ENCODE assay signal across 12 mouse cellular contexts in the genomic region with DNA sequence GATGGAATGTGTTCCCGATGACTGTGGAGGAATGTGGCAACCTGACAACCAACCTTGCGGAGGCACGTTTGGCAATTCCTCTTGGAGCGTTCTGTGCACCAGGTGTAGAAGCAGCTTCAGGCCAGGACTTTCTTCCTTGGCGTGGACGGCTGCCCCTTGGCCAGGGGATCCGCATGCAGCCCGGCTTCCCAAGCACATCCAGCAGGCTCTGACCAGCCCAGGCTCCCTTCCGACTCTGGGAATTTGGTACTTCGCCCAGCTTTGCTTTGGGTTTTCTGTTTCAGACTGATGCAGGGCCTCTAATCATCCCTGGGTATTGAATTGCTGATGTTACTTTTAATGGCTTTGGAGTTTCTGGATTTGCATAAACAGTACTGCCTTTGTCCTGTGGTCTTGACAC. TPM values are rescaled to one million over a fixed set of nuclear protein-coding genes. Genes with fewer than 3 reads are reported as not detected.
DNase-seq lines count a peak whose midpoint lies in the region; ATAC-seq and TF ChIP-seq lines count a peak whose summit lies in the region.
"Had no signal": no experiment of that assay in that cellular context is flagged by ENCODE, and none has a peak within 500 bp of the region (broad histone marks: within the 10 kb centered on the region; RNA-seq: fewer than 3 reads in every experiment).

No protein-coding gene starts in this region.

- no peaks in the 10 kb centered on the region for H3K36me3 ChIP-seq in forebrain, embryonic 13.5 days (ENCODE audit: poor library complexity, severe bottlenecking)
- H3K36me3 ChIP-seq in forebrain, embryonic 10.5 days (replicated peaks), result no peaks in the 10 kb centered on the region
- no peaks in the 10 kb centered on the region for H3K36me3 ChIP-seq in ES-E14 (ENCODE audit: control insufficient read depth, insufficient read depth, low read length, poor library complexity, severe bottlenecking)
- H3K36me3 ChIP-seq in midbrain, embryonic 10.5 days, result no peaks in the 10 kb centered on the region

- intact Hi-C loops in gastrocnemius, adult 2 months (cut with DNase I), result no loop called here

- no peak overlapping the region for H3K4me2 ChIP-seq in forebrain, embryonic 13.5 days
- H3K4me2 ChIP-seq: limb, embryonic 13.5 days had no signal

- no peak for DNase-seq in forebrain, embryonic 10.5 days (ENCODE audit: extremely low spot score, low spot score)
- DNase-seq in ES-E14 (ENCODE audit: low read depth, low spot score), result peak; percentile 21
- peak; percentile 77 for DNase-seq in gastrocnemius, adult 2 months
- peak; percentile 26 for DNase-seq in layer of hippocampus, adult 9-11 months
- DNase-seq in ovary, postnatal 14 days (ENCODE audit: low spot score), result no peak
- DNase-seq in spleen, postnatal 4 days (ENCODE audit: low spot score in 2 of 2), result no peak
- no peak for DNase-seq in midbrain, embryonic 10.5 days (ENCODE audit: low spot score)
- DNase-seq: cerebellum, adult 9-11 months; kidney, adult 8-10 months; lung, postnatal 4 days had no signal

- peaks cover 3% of the 10 kb centered on the region; the same call in 1 of the 2 replicates for H3K4me1 ChIP-seq in forebrain, embryonic 13.5 days
- peaks cover 8% of the 10 kb centered on the region; the same call in 1 of the 2 replicates for H3K4me1 ChIP-seq in forebrain, embryonic 10.5 days
- H3K4me1 ChIP-seq in ES-E14 (ENCODE audit: control insufficient read depth in 2 of 2, insufficient read depth in 2 of 2, low read length in 2 of 2, poor library complexity in 1 of 2), result peaks cover 0 to 1% of the 10 kb centered on the region in 2 experiments; a peak in 1 of 4 replicates
- H3K4me1 ChIP-seq in midbrain, embryonic 10.5 days, result peaks cover 12% of the 10 kb centered on the region

- no peaks in the 10 kb centered on the region for H3K27me3 ChIP-seq in forebrain, embryonic 13.5 days
- no peaks in the 10 kb centered on the region for H3K27me3 ChIP-seq in forebrain, embryonic 10.5 days (ENCODE audit: poor library complexity, severe bottlenecking)
- H3K27me3 ChIP-seq in midbrain, embryonic 10.5 days (ENCODE audit: low read depth, poor library complexity, severe bottlenecking), result no peaks in the 10 kb centered on the region
- H3K27me3 ChIP-seq: limb, embryonic 13.5 days had no signal

- 0 out of 2 replicates have a peak, but pooled peaks cover 6% of the 10 kb centered on the region for H3K9me3 ChIP-seq in forebrain, embryonic 13.5 days (replicated peaks)
- peaks cover 8% of the 10 kb centered on the region; the same call in 1 of the 2 replicates for H3K9me3 ChIP-seq in forebrain, embryonic 10.5 days
- peaks cover 1% of the 10 kb centered on the region; the same call in 1 of the 2 replicates for H3K9me3 ChIP-seq in ES-E14 (ENCODE audit: control insufficient read depth, insufficient read depth, low read depth, low read length)
- H3K9me3 ChIP-seq in midbrain, embryonic 10.5 days (replicated peaks), result peaks cover 6% of the 10 kb centered on the region

- no peak for TF ChIP-seq CTCF in gastrocnemius, adult 2 months (IDR thresholded peaks at IDR 0.05)

- 81% methylated on average over 10 of the region's 10 CpGs for WGBS in forebrain, embryonic 13.5 days
- 89% methylated on average over 10 of the region's 10 CpGs for WGBS in forebrain, embryonic 10.5 days
- WGBS in midbrain, embryonic 10.5 days, result 86% methylated on average over 10 of the region's 10 CpGs

- in situ Hi-C loops in ES-E14 (cut with MboI; ENCODE audit: low sequenced_read_pairs in 2 of 2, unreplicated experiment in 2 of 2), result no loop called here

- ATAC-seq in forebrain, embryonic 13.5 days, result peak; percentile 53

- no peak overlapping the region for H3K27ac ChIP-seq in forebrain, embryonic 13.5 days
- no peak overlapping the region for H3K27ac ChIP-seq in forebrain, embryonic 10.5 days
- no peak overlapping the region for H3K27ac ChIP-seq in ES-E14 (ENCODE audit: insufficient read depth, low read depth, low read length, poor library complexity, severe bottlenecking)
- H3K27ac ChIP-seq in gastrocnemius, adult 2 months, result no peak overlapping the region; the same call in 1 of the 2 replicates
- no peak overlapping the region for H3K27ac ChIP-seq in midbrain, embryonic 10.5 days (replicated peaks)
- H3K27ac ChIP-seq: limb, embryonic 13.5 days had no signal

- H3K4me3 ChIP-seq in forebrain, embryonic 13.5 days, result no peak overlapping the region
- no peak overlapping the region for H3K4me3 ChIP-seq in forebrain, embryonic 10.5 days
- no peak overlapping the region for H3K4me3 ChIP-seq in ES-E14 (ENCODE audit: insufficient read depth in 1 of 2, low read depth in 1 of 2, low read length in 2 of 2, poor library complexity in 1 of 2, severe bottlenecking in 1 of 2)
- no peak overlapping the region for H3K4me3 ChIP-seq in gastrocnemius, adult 2 months
- H3K4me3 ChIP-seq in midbrain, embryonic 10.5 days, result no peak overlapping the region
- H3K4me3 ChIP-seq: limb, embryonic 13.5 days had no signal

- no peak overlapping the region for H3K9ac ChIP-seq in forebrain, embryonic 13.5 days
- no peak overlapping the region for H3K9ac ChIP-seq in ES-E14 (ENCODE audit: insufficient read depth, low read depth, low read length, poor library complexity, severe bottlenecking)
- H3K9ac ChIP-seq: limb, embryonic 13.5 days had no signal

TF ChIP-seq in ES-E14, 5 proteins besides CTCF, POLR2A, EP300 and RAD21:
- TF ChIP-seq CHD2 (IDR thresholded peaks at IDR 0.05; ENCODE audit: low read depth, low read length), result no peak

RNA-seq across cellular contexts. Expression of a gene that starts 14.8 kb away (rescaled TPM):
- polyA plus RNA-seq in forebrain, embryonic 13.5 days (2015; fragmentation: Nextera tagmentation; extraction: Ambion mirVana), result 1.3 and 1.5 TPM in 2 replicates
- polyA plus RNA-seq in forebrain, embryonic 10.5 days (2016; fragmentation: Nextera tagmentation; extraction: Ambion mirVana), result 1.2 and 1.5 TPM in 2 replicates
- total RNA-seq in ES-E14 (2012; rRNA removed), result 0.13 and 0.16 TPM in 2 replicates
- 1 to 10 TPM; 1.6 to 2.5 TPM for total RNA-seq in gastrocnemius, adult 2 months (2021)
- polyA plus RNA-seq in midbrain, embryonic 10.5 days (2016; fragmentation: Nextera tagmentation; extraction: Ambion mirVana), result 1.7 and 1.8 TPM in 2 replicates

RNA-seq across cellular contexts. Expression of a gene that starts 28.0 kb away (rescaled TPM):
- polyA plus RNA-seq in forebrain, embryonic 13.5 days (2015; fragmentation: Nextera tagmentation; extraction: Ambion mirVana), result 54.2 and 57.2 TPM in 2 replicates
- 94.8 and 102 TPM in 2 replicates for polyA plus RNA-seq in forebrain, embryonic 10.5 days (2016; fragmentation: Nextera tagmentation; extraction: Ambion mirVana)
- total RNA-seq in ES-E14 (2012; rRNA removed), result 34.2 and 54.0 TPM in 2 replicates
- 10 to 100 TPM; 13.7 to 20.2 TPM for total RNA-seq in gastrocnemius, adult 2 months (2021)
- polyA plus RNA-seq in midbrain, embryonic 10.5 days (2016; fragmentation: Nextera tagmentation; extraction: Ambion mirVana), result 54.4 and 69.8 TPM in 2 replicates

Comparison
In these comparisons a context has a peak if more than half of its experiments do, and no peak if none do; other contexts are left out.
1. DNase-seq: peak in ES-E14 (single experiment), gastrocnemius, adult 2 months (single experiment) and layer of hippocampus, adult 9-11 months (single experiment); none in forebrain, embryonic 10.5 days (single experiment), ovary, postnatal 14 days (single experiment), spleen, postnatal 4 days (0 of 2) and midbrain, embryonic 10.5 days (single experiment).